Mouse (Mus musculus) urinary bladder, adult 2 months (tissue): ENCODE measurements around the gene Sfxn5. TPM values are rescaled to one million over a fixed set of nuclear protein-coding genes. Genes with fewer than 3 reads are reported as not detected.

ENCODE experiments used
- DNase-seq: peaks from one replicate; pipeline ENCODE4 v3.0.0; 2022; ENCODE audit warnings: low spot score
- polyA plus RNA-seq: library from polyadenylated mRNA; depleted of rRNA; stranded (reverse); fragments of >200 nt; gene quantifications from 2 replicates; pipeline ENCODE4 v1.2.3, GENCODE M21; 2012

The Sfxn5 gene
- polyA plus RNA-seq, 1 experiment = 3.9 TPM

DNA sequence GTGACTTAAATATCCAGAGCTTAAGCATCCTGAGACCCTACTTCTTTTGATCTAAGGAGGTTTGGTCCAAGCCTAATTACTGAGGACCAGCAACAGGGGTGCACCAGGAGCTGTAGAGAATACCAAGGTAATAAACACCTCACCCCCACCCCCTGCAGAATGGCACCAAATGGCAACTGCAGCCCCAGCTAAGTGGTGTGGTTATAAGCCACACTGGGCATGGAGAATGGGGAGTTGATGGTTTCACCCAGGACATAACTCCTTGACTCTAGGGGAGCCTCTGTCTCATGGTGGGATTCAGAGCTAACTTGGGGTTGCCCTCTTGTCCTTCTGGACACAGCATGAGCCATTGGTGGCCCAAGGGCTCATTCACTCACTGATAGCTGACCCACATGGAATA lies 1.0 kb upstream of the Sfxn5 start:
- no peak for DNase-seq

DNA sequence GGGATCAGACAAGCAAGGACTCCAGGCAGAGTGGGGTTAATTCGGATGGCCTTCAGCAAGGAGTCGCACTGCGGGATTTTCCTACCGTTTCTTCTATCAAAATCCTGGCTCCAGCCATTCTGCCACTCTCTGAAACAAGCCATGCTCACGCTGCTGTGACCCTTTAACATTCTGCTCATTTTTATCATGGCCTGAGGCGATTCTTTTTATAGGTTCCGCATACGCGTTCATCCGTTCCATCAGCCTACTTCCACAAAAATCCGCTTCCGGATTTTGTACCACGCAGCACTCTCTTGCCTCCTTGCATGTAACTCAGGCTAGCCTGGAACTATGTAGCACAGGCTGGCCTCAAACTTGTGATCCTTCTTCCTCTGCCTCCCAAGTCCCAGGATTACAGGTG lies 510 bp upstream of the Sfxn5 start:
- DNase-seq = no peak

DNA sequence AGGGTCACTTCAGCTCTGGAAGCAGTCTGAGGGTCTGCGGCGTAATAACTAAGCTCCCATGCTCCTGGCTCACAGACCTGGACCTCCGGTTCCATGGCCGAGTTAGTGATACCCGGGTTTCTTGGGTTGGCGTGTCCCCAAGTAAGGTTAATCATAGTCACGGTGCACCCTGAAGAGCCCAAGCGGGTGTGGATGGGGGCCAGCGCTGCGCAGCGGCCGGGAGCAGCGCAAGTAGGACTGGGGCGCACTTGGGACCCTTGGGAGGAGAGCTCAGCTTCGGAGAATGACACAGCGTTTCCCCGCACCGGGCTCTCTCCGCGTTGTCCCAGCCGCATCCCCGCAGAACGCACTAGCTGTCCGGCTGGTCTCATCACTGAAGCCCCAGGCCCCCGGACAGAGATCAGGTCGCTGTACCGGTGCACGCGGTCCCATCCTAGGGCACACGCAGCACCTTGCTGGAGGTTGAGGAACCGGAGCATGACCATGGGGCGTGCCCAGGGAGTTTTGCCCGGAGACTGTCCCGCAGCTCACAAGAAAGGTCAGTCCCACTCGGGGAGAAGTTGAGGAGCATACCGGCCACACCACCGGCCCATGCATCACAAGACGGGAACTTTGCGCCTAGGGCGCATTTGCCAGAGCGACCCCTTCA lies 747 bp downstream of the Sfxn5 start:
- DNase-seq = no peak

DNA sequence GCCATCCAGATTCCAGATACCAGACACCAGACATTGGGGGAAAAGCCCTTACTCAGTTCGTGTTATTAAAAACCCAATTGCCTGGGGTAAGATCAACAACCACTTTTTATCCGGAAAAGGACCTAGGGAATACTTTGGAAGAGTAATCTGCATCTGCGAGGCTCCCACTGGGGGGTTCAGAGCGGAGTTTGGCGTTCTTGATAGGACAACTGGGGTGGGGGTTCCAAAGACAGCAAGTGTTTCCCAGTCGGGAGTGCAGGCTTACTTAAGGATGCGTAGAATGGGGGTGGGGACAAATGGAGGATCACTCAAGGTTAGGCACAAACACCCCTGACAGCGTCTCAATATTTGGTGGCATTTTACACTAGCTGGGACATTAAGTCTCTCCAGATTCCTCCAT lies 1.5 kb downstream of the Sfxn5 start:
- no peak for DNase-seq

DNA sequence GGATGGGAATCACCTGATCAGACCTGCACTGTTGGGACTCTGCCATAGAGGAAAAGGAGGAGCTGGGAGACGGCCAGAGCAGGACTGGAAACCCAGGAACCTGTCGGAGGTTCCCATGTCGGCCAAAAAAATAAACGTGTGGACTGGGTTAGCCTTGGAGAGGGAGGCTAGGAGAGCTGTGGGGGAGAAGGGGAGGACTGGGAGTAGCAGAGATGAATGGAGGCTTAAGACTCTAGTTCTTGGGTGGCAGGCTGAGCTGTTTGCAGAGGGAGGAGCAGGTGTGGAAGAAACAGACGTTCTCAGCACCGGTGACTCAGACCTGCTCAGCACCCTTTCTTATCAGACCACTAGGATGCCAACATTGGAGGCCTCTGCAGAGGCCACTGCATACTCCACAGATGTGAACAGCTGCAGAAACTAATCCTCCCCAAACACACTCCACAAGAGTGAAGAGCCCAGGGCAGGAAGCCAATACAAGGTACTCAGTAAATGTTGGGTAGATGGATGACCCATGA lies 1.9 kb downstream of the Sfxn5 start:
- no peak for DNase-seq

DNA sequence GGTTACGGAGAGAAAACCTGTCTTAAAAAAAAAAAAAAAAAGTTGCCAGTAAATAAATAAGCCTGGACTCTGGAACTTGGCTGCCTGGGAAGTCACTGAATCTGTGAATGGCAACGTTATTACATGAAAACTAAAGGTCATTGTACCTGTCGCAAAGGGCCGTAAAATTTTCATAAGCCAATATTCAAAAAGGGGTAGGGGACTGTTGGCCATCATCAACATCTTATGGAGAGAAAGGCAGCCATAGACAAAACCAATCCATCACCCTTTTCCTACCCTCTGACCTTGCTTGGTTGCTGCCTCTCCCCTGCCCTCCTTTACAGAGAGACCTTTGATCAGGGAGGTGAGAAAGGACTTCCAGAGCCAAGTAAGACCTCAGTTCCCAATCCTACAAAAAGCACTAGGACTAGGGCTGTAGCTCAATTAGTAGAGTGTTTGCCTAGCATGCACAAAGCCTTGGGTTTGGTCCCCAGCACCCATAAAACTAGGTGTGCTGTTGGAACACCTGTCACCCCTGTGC lies 3.5 kb downstream of the Sfxn5 start:
- DNase-seq = no peak

DNA sequence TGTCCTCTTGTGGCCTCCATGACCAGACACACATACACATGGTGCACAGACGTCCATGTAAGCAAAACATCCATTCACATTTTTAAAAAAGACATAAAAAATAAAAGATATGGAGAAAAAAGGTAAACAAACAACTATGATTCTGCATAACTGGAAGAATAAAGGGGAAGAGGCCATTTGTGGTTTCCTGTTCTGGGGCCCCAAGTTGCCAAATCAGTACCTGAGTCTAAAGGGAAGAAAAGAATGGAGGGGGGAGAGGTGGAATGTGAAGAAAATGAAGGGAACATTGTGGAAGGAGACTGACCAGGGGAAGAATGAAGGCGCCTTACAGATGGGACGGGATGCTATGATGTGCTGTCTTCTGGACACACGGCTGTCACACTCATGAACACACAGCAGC lies 6.7 kb downstream of the Sfxn5 start:
- no peak for DNase-seq

DNA sequence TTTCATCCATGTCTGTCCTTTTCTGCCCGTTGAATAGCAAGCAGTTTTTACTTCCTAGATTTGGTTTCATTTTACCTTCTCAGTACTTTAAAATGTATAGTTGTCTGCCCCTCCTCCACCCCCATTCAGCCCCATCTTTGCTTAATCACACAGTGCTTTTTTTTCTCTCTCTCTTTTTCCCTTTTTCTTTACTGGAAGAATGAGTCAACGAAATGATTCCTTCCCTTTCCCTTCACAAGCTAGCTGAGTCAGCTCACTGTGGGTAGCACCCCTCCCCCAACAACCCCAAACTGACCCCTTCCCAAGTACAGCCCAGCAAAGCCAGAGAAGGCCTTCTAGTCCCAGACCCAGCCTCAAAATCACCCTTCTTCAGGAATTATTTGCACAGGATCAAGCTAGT lies 8.1 kb downstream of the Sfxn5 start:
- DNase-seq = no peak

DNA sequence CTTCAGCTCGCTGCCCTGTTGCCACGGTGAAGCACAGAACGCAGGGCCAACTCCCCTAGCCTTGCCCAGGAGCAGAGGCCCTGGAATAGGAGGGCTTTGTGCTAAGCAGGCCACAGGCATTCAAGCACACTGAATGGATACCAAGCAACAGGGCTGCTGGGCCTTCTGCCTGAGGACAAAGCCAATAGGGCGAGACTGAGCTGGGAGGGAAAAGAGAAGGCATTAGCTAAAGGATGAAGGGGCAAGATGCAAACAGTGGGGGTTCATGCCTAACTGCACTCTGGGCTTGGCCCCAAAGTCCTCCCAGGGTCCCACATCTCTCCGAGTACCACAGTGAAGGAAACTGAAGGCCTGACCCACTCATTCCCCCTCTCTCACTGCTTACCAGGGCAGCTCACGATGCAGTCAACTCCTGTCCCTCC lies 12.8 kb downstream of the Sfxn5 start:
- DNase-seq = no peak

DNA sequence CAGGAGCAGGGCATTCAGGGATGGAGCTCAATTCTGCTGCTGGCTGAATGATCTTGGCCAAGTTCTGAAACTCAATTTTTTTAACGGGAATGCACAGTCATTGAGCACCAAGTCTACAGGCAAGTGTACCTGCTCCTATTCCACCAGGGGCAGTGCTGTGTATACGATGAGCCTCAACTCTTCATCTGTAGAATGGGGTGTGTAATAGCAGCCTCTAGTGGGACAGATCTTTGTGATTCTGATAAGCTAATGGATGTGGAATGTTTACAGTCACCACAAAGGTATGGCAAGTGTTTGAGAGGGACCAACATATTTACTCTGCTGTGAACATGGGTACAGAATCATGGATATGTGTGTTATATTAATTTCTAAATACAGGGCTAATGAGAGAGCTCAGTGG lies 17.0 kb downstream of the Sfxn5 start:
- DNase-seq = no peak

DNA sequence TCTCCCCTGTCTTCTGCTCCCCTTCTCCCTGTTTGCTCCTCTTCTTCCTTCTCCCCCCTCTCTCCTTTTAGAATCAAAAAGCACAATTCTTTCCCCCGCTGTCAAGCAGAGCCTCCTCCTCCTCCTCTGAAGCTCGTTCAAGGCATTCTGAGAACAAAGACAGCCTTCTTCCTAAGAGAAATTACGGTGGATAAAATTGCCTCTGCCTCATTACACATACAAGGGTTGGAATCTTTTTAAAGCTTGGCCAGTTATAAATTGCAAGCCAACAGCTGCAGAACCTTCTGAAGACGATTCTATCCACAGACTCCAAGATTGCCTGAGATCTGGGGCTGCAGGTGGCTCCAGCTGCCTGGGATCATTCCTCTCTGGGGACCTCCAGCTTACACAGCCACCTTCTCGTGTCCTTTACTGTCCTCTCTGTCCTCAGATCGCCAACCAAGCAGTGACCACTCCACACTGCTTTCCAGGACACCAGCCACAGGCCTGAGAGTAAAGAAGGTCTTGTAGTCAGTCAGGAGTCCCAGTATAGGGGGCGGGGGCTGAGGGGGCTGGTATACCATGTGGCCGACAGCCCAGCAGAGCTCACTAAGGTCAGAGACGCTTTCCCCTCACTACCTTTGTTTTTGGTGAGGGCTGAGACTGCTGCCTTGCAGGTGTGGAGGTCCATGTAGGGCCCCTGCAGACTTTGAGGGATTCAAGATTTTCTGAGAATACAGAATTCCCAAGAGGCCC lies 19.0 kb downstream of the Sfxn5 start:
- no peak for DNase-seq

DNA sequence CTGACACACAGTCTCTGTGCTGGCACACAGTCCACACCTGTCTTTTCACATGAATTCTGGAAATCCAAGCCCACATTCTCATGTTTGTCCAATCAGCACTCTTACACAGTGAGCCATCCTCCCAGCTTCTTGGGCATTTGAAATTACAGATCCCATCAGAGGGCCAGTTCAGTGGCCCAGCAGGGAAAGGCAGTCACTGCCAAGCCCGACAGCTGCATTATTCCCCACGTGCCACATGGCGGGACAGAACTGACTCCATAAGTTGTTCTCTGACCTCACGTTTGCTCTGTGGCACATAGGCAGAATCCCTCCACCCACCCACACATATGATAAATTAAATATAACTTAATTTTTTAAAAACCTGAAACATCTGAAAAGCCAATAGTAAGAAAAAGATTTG lies 25.3 kb downstream of the Sfxn5 start:
- no peak for DNase-seq

DNA sequence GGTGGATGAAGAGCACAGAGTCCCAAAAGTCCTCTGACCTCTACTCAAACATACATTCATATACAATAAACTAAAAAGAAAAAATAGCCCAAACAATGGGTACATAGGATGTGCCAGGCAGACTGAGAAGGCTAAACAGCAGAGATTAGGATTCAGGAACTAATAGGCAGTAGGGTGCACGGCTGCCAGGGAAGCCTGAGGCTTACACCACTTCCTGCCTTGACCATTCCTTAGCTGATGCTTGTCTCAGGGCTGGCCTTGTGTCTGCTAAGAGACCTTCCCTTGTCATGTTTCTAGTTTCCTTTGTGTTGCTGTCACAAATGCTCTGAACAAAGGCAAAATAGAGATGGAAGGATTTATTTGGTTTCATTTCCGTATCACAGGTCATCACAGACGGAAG lies 26.8 kb downstream of the Sfxn5 start:
- DNase-seq = no peak

DNA sequence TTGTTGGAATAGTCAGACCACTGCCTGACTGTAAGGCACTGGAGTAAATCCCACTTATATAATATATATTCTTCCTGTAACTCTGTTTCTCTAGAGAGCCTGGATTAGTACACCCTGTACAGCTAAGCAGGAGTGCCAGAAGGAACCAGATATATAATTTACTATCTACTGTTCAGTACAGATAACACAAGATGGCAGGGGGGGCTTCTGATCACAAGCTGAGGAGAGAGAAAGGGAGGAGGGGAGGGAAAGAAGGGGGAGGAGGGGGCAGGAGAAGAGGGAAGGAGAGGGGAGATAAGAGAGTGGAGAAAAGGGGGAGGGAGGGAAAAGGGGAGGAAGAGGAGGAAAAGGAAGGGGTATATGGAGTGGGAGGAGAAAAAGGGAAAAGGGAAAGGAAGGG lies 27.4 kb downstream of the Sfxn5 start:
- no peak for DNase-seq

DNA sequence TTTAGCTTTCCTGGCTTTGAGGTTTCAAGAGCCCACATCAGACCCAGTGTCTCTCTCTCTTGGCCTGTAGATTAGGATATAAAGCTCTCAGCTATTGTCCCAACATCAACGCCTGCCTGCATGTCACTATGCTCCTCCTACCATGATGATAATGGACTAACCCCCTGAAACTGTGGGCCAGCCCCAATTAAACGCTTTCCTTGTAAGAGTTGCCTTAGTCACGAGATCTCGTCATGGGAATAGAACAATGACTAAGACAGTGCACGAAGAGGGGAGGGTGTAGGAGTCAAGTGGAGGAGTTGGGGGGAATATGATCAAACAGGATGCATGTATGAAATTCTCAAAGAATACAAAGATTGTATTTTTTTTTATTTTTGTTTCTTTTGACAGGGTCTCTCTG lies 28.3 kb downstream of the Sfxn5 start:
- DNase-seq = no peak

DNA sequence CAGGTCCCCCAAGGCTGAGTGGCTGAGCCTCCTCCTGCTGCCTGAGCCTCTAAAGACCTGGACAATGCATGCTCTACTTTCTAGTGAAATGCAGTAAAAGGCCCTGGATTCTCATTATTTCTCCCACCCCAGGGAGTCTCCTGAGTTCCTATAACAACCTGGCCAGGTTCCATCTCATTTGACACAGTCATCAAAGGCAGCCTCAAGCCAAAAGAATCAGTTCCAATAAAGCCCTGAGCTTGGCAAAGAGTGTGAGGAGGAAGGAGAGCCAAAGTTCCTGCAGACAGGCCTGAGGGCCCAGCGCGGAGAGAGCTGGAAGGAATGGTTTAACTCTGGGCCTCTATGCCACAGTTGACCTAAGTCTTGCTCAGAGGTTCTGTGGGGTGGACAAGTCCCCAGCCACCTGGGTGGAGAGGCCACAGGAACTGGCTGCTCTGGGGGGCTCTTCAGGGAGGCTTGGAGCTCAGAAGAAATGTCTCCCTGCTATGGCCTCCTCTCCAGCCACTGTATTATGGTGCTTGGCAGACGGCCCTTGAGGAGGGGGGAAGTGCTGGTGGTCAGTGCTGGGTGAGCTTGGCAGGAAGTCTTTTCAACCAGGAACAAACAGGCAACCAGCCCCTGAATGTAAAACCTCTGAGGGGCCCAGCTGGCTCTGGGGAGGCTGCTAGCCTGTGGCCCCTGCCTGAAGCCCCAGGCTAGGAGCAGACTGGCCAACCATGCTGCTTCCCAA lies 30.7 kb downstream of the Sfxn5 start:
- DNase-seq = no peak

DNA sequence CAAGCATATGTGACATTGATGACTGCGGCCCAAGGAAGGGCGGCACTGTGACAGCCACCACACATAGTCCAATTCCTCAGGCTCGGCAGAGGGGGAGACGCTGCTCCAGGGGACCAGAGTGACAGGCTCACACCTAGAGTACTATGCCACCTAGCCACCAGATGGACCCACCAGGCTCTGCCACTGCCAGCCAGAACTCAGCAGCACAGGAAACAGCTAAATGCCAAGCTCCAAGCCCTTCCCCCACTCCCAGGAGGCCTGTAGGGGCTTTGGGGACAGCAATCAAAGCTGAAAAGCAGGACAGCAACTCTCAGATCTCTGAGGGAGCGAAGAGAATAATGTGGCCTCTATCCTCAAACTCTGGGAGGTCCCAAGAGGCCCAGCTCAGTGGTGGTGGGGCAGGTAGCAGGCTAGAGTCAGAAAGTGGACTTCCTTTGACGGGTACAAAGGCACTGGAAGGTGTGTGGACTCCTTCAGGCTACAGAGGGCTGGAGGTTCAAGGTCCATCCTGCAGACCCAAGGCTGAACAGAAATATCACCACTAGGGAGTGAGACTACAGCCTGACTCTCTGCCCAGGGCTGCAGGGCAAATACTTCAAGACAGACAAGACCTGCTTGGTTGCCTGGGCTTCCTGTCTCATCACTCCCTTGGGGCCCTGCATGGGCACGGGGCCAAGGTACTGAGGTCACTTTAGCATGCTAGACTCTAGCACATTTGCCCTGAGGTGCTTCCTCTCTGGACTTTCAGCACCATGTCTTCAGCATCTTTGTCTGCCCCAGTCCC lies 37.6 kb downstream of the Sfxn5 start:
- DNase-seq = no peak

DNA sequence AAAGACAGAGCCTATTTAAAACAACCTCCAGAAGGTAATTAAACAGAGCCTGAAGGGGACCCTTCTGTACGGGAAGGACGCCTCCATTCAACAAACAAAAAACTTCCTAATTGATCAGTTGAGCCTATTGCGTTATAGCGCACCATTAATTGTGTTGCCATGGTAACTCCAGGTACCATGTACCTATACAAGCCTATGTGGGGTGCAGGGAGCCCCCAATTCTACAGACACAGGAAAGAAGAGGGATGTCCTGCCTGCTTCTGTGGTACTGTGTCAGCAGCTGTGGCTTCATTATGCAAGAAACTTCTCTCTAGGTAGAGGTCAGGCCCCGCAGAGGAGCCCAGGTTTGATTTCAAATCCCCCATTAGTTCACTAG lies 39.2 kb downstream of the Sfxn5 start:
- no peak for DNase-seq

DNA sequence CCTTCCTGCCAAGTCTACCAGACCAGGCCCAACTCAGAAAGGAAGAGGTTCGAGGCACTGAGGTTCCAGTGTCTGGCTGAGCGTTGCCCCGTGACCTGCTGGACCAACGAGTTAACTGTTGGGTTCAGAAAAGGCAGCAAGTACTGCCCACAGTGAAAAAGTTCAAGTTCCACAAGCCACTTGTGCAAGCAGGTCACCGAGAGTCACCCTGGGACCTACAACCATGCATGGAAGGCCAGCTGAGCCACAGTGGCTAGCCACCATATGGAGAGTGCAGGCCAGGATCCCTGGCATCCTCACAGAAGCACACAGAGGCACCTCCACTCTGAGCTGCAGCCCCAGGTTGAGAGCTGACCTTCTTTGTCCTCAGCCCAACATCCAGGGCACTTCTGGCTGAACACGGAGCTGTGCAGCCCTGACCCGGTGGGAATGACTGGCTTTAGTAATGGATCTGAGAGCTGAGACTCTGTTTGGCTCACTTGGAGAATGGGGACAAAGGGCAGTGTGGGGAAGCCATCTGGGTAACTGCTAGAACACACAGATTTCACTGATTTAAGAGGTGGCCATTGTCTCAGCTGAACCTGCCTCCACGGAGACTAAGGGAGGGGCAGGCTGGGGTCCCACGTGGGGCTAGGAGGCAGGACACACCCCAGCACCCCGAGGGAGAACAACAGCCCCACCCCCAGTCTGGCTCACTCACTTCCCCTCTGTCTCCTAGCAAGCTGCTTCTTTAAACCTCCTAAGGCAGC lies 39.8 kb downstream of the Sfxn5 start:
- no peak for DNase-seq

DNA sequence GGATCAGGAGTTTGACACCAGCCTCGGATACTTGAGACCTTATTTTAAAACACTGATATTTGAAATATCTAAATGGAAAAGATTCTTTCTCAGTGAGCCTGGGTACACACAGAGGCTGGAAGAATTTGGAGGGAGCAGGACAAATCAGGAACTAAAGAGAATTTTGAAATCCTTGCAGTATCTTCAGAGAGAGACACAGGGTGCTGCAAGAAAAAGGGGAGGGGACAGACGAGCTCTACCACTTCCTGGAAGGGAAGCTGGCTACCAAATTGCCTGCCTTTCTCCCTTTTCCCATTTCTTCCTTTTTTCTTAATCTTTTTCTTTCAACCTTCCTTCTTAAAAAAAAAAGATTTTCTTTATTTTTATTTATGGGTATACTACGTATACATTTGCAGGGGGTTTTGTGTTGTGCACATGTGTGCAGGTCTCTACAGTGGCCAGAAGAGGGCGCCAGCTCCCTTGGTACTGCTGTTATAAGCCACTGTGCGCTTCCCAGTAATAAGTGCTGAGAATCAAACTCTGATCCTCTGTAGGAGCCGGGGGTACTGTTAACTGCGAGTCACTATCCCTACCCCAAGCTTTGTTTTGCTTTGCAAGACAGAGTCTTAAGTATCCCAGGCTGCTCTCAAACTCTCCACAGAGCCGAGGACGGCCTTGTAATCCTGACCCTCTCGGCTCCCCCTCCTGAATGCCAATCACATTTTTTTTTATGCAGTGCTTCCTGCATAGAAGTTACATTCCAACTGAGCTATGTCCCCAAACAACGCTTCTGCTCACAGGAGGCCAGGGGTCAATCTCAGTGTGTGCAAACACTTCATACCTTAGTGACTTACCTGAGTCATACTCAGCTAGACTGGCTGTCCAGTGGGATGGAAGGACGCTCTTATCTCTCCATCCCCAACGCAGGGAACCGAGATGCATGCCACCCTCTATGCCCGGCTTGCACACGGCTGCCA lies 42.1 kb downstream of the Sfxn5 start:
- no peak for DNase-seq
